Mouse (Mus musculus) brain, embryonic 14.5 days (tissue): ENCODE results near the gene Usp53.

ENCODE experiments used
- CTCF ChIP-seq: fragments of 200-500 bp; IDR thresholded peaks from 2 replicates; pipeline ENCODE4 v1.5.1; 2012; ENCODE audit warnings: inconsistent platforms, mild to moderate bottlenecking, moderate library complexity, borderline replicate concordance; ENCODE audit not compliant: insufficient read depth, insufficient read length; ENCODE audit errors: extremely low read depth
- POLR2A ChIP-seq: fragments of 200-500 bp; IDR thresholded peaks from 2 replicates; pipeline ENCODE4 v1.6.1; 2012; ENCODE audit warnings: mild to moderate bottlenecking, inconsistent platforms, borderline replicate concordance; ENCODE audit not compliant: poor library complexity, insufficient read depth, insufficient read length, severe bottlenecking; ENCODE audit errors: extremely low read depth

DNA sequence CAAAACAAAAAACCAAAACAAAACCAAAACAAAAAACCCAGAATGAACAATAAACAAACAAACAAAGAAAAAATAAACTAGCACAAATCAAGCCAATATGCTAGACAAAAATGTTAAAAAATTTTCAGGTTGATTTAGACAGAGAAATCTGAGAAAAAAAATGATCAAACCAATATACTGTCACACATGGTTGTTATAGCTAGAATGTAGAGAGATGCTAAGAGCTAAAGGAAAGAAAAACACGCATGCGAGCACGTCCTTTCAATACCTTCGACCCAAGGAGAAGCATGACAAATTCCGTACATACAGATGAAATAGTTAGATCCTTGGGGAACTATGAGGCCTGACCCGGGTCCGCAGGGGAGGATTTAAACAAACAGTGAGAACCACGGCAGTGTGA, 65.0 kb downstream of the Usp53 start, which contains the start of gene Gm10959:
- TF ChIP-seq CTCF (no peak), POLR2A (no peak)
